ENCODE assay signal across 19 mouse cellular contexts in the genomic region with DNA sequence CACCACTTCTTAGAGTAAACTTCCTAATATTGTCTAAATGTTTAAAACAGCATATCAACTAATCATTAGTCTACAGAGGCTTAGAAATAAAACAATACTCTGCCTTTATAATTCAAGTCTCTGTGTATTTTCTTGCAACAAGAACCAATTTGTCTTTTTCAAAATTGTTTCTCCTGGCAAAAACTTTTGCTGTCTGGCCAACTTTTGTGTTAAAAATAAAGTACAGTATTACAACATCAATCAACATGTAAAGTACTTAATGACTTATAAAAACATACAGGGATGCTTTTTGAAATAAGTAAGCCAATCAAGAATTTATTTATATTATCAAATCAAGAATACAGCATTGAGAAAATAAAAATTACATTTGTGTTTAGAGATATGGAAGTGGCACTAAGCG.
"Had no signal": no experiment of that assay in that cellular context is flagged by ENCODE, and none has a peak within 500 bp of the region (broad histone marks: within the 10 kb centered on the region; RNA-seq: fewer than 3 reads in every experiment).

No protein-coding gene starts in this region.

- DNase-seq: lung, adult 18-20 months; lung, postnatal 10 days; lung, postnatal 4 days; midbrain, embryonic 14.5 days; retina, postnatal 1 day; right cerebral cortex, adult 18-20 months; right cerebral cortex, postnatal 25 days; right cerebral cortex, postnatal 4 days; spleen, adult 18-20 months; thymus, adult 18-20 months; thymus, postnatal 14 days; thymus, postnatal 36 days had no signal

- H3K9me3 ChIP-seq: lung, embryonic 15.5 days; midbrain, embryonic 10.5 days; midbrain, embryonic 12.5 days; neural tube, embryonic 13.5 days; neural tube, embryonic 15.5 days had no signal

- H3K4me1 ChIP-seq: lung, embryonic 15.5 days; midbrain, embryonic 10.5 days; midbrain, embryonic 12.5 days; neural tube, embryonic 13.5 days; neural tube, embryonic 15.5 days had no signal

- H3K4me3 ChIP-seq: lung, embryonic 15.5 days; midbrain, embryonic 10.5 days; midbrain, embryonic 12.5 days; myocyte; neural tube, embryonic 13.5 days; neural tube, embryonic 15.5 days had no signal

- H3K27ac ChIP-seq: midbrain, embryonic 10.5 days; midbrain, embryonic 12.5 days; neural tube, embryonic 13.5 days; neural tube, embryonic 15.5 days had no signal

- ATAC-seq: midbrain, embryonic 16.5 days had no signal

- H3K9ac ChIP-seq: lung, embryonic 15.5 days; midbrain, embryonic 12.5 days; neural tube, embryonic 13.5 days; neural tube, embryonic 15.5 days had no signal

- H3K4me2 ChIP-seq: lung, embryonic 15.5 days; midbrain, embryonic 12.5 days; neural tube, embryonic 13.5 days; neural tube, embryonic 15.5 days had no signal

- H3K27me3 ChIP-seq: lung, embryonic 15.5 days; midbrain, embryonic 12.5 days; neural tube, embryonic 13.5 days; neural tube, embryonic 15.5 days had no signal
